Mouse (Mus musculus): Measurements from ENCODE around the gene Poln. TPM values are rescaled to one million over a fixed set of nuclear protein-coding genes. Genes with fewer than 3 reads are reported as not detected.

The Poln gene
- polyA plus RNA-seq, 1 experiment, result 1.5 TPM

DNA sequence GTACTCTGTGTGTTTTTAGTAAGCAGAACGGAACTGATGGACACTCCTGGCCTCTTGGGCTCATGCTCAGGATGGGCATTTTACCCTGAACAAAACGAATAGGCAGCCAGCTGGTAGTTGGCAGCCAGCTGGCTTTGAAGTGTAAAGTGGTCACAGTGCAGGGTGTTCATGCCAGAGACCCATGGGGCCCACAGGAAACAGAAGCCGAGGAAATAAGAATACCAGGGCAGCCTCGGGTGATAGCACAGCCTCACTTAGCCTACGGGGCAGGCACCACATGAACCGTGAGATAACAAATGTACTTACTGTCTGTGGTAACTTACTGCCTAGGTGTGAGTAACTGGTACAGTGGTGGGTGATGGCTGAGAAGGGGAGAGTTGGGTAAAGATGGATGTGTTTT lies 138.2 kb downstream of the Poln start:
- TF ChIP-seq POLR2A (IDR thresholded peaks at IDR 0.05; ENCODE audit: borderline replicate concordance, low read depth, low read length), result no peak
- no peak for TF ChIP-seq CTCF (IDR thresholded peaks at IDR 0.05; ENCODE audit: low read depth, low read length)
- 0 out of 2 replicates have a peak, but pooled peaks cover 4% of the 10 kb centered on the region for H3K4me1 ChIP-seq (ENCODE audit: control insufficient read depth, insufficient read depth, low read length)

DNA sequence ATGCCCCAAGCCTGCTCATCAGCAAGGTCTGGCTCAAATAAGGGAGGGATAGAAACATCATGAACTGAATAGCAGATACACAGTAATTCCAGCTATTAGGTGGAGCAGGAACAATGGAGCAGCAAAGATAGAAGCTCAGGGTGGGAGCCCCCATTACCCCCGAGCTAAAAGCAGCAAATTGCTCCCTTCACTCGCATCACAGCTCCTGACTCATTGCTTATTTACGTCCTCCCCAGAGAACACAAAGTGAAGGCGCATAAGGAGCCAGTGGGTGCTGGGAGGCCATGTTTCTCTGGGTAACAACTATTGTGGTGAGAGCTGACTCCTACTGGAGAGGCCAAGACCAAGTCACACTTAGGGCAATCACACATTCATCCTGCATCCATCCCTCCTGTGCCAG lies 139.1 kb downstream of the Poln start:
- no peak for TF ChIP-seq POLR2A (IDR thresholded peaks at IDR 0.05; ENCODE audit: borderline replicate concordance, low read depth, low read length)
- H3K4me3 ChIP-seq (ENCODE audit: insufficient read depth, low read length), result no peak overlapping the region
- H3K4me1 ChIP-seq (ENCODE audit: control insufficient read depth, insufficient read depth, low read length), result 0 out of 2 replicates have a peak, but pooled peaks cover 4% of the 10 kb centered on the region

More for the DNA sequence above, 138.2 kb downstream of the Poln start:
- Histone ChIP-seq H3K4me3 (ENCODE audit: insufficient read depth, low read length) (no peak overlapping the region), H3K27ac (ENCODE audit: insufficient read depth, low read depth, low read length) (no peak overlapping the region)

DNA sequence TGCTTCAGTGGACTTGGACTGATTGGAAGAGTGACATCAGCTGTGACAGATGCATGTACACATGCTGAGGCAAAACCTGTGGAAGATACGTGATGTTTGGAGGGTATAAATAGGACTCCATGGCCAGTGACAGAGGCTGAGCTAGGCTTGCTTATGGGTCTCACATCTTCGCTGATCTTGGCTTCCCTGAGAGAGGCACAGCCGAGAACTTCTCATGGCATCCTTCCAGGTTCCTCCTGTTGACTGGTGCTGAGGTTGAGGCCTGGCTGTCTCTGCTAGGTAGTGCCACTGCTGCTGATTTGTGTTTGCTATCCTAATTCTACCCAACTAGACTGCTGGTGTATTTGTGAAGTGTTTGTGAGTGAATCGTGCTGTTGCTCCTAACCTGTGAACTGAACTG lies 150.3 kb downstream of the Poln start:
- TF ChIP-seq POLR2A (IDR thresholded peaks at IDR 0.05; ENCODE audit: borderline replicate concordance, low read depth, low read length) (no peak), CTCF (IDR thresholded peaks at IDR 0.05; ENCODE audit: low read depth, low read length) (no peak)
- Histone ChIP-seq H3K4me3 (ENCODE audit: insufficient read depth, low read length) (no peak overlapping the region), H3K4me1 (ENCODE audit: control insufficient read depth, insufficient read depth, low read length) (no peaks in the 10 kb centered on the region), H3K27ac (ENCODE audit: insufficient read depth, low read depth, low read length) (no peak overlapping the region)

More for the DNA sequence above, 139.1 kb downstream of the Poln start:
- H3K27ac ChIP-seq (ENCODE audit: insufficient read depth, low read depth, low read length), result no peak overlapping the region

DNA sequence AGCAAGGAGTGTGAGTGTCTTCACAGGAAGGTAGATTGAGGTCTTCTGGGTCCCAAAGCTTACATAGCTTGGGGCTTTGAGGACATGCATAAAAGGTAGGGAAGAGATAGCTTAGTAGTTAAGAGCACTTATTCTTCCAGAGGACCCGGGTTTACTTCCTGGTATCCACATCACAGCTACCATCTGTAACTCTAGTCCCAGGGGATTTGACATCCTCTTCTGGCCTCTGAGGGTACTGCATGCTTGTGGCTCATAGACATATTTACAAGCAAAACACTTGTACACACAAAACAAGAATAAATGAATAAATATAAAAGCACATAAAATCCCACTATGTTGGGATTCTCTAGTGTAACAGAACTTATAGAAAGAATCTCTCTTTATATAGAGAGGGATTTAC lies 154.6 kb downstream of the Poln start:
- no peak overlapping the region for H3K4me3 ChIP-seq (ENCODE audit: insufficient read depth, low read length)
- TF ChIP-seq CTCF (IDR thresholded peaks at IDR 0.05; ENCODE audit: low read depth, low read length), result no peak
- no peak for TF ChIP-seq POLR2A (IDR thresholded peaks at IDR 0.05; ENCODE audit: borderline replicate concordance, low read depth, low read length)
- no peak overlapping the region for H3K27ac ChIP-seq (ENCODE audit: insufficient read depth, low read depth, low read length)
- no peaks in the 10 kb centered on the region for H3K4me1 ChIP-seq (ENCODE audit: control insufficient read depth, insufficient read depth, low read length)

DNA sequence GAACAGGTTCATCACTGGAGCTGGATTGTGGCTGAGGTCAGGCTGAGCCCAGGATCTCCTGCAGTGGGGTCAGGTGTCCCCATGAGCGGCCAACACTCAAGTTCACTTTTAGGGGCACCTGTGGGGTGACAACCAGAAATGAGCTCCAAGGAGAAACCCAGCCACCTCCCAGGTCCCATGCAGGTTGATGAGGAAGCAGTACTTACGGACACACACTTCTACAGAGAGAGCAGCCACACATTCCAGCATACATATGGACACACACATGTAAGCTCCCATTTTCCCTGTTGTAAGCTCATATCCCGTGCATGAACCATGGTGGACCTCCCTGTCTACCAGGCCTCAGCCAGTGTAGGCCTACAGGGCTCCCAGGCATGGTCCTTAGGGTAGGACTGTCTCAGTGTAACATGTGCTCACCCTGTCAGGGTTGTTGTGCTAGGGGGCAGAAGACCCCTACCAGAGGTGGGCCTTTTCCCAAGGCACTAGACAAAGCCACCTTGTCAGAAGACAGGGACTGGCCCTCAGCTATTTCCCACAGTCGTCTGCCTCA lies 161.8 kb downstream of the Poln start:
- Histone ChIP-seq H3K4me1 (ENCODE audit: control insufficient read depth, insufficient read depth, low read length) (no peaks in the 10 kb centered on the region), H3K4me3 (ENCODE audit: insufficient read depth, low read length) (no peak overlapping the region), H3K27ac (ENCODE audit: insufficient read depth, low read depth, low read length) (no peak overlapping the region)
- TF ChIP-seq CTCF (IDR thresholded peaks at IDR 0.05; ENCODE audit: low read depth, low read length), result no peak
- no peak for TF ChIP-seq POLR2A (IDR thresholded peaks at IDR 0.05; ENCODE audit: borderline replicate concordance, low read depth, low read length)

DNA sequence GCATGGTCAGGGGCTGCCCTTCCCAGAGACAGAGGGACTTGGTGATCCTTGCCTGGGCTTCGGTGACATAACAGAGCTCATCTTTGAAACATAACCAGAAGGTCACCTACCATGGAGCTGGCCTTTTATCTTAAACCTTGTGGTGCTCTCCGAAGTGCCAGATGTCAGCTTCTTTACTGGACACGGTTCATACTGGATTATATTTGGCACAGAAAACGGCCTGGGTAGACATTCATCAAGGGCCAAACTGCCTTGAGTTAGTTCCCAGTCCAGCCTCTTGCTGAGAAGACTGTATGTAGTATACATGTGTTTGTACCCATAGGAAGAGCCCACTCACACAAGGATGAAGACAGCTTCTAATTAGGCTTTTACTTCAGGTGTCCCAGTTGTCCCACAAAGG lies 162.4 kb downstream of the Poln start:
- TF ChIP-seq CTCF (IDR thresholded peaks at IDR 0.05; ENCODE audit: low read depth, low read length) (no peak), POLR2A (IDR thresholded peaks at IDR 0.05; ENCODE audit: borderline replicate concordance, low read depth, low read length) (no peak)
- Histone ChIP-seq H3K4me1 (ENCODE audit: control insufficient read depth, insufficient read depth, low read length) (no peaks in the 10 kb centered on the region), H3K27ac (ENCODE audit: insufficient read depth, low read depth, low read length) (no peak overlapping the region), H3K4me3 (ENCODE audit: insufficient read depth, low read length) (no peak overlapping the region)

DNA sequence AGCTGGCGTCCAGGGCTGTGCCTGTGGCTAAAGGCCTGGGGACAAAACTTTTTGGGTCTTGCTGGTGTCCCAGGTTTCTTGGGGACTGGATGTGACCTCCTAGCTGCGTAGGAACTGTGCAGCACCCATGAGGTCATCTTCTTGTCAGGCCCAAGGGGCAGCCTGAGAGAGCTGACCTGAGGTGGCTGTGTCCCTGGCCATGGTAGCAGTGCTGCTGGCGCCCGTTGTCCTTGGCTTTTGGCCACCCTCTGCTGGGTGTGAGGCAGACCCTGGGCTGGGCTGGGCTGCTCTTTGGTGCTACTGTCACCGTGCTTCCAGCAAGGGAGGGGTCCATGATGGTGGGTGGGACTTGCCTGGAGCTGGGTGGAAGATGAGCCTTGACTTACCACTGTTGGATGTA lies 164.6 kb downstream of the Poln start:
- no peak overlapping the region for H3K27ac ChIP-seq (ENCODE audit: insufficient read depth, low read depth, low read length)
- H3K4me3 ChIP-seq (ENCODE audit: insufficient read depth, low read length), result no peak overlapping the region
- TF ChIP-seq POLR2A (IDR thresholded peaks at IDR 0.05; ENCODE audit: borderline replicate concordance, low read depth, low read length), result no peak
- no peak for TF ChIP-seq CTCF (IDR thresholded peaks at IDR 0.05; ENCODE audit: low read depth, low read length)
- H3K4me1 ChIP-seq (ENCODE audit: control insufficient read depth, insufficient read depth, low read length), result no peaks in the 10 kb centered on the region

DNA sequence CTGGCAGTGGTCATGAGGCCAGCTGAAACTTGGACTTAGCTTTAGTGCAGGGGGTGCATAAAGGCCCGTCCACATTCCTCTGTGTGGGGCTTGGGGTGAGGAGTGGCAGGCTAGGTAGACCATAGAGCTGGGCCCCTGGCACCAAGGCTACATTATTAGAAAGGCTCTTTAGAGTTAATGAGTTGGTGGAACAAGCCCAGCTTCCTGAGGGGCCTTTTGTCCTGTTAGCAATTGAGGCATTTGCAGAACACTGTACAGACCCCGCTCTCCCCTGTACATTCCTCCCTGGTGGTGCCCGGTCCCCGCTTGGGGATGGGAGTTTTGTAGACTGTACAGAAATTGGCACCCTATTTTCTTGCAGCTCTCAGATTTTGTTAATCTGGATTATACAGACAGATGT lies 166.6 kb downstream of the Poln start:
- Histone ChIP-seq H3K4me3 (ENCODE audit: insufficient read depth, low read length) (no peak overlapping the region), H3K27ac (ENCODE audit: insufficient read depth, low read depth, low read length) (no peak overlapping the region), H3K4me1 (ENCODE audit: control insufficient read depth, insufficient read depth, low read length) (peaks cover 1% of the 10 kb centered on the region; the same call in 1 of the 2 replicates)
- no peak for TF ChIP-seq POLR2A (IDR thresholded peaks at IDR 0.05; ENCODE audit: borderline replicate concordance, low read depth, low read length)
- TF ChIP-seq CTCF (IDR thresholded peaks at IDR 0.05; ENCODE audit: low read depth, low read length), result no peak

DNA sequence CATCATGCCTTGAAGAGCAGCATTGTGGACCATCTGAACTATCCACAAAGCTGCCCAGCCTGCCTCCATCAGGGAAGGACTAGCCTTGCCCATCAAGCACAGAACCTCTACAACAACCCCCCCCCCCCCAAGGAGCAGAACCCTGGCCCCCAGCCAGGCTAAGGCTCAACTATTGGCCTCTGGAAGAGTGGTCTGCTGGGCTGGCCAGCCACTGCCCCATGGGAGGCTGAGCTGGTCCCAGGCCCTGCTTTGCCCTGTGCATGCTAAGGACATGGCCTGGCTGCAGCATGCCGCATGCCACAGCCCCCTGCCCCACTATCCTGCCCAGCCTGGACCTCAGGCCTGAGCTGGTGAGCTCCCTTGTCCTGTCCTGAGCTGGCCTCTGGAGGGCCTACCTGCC lies 167.8 kb downstream of the Poln start:
- Histone ChIP-seq H3K27ac (ENCODE audit: insufficient read depth, low read depth, low read length) (no peak overlapping the region), H3K4me3 (ENCODE audit: insufficient read depth, low read length) (no peak overlapping the region), H3K4me1 (ENCODE audit: control insufficient read depth, insufficient read depth, low read length) (peaks cover 2% of the 10 kb centered on the region; the same call in 1 of the 2 replicates)
- TF ChIP-seq CTCF (IDR thresholded peaks at IDR 0.05; ENCODE audit: low read depth, low read length) (no peak), POLR2A (IDR thresholded peaks at IDR 0.05; ENCODE audit: borderline replicate concordance, low read depth, low read length) (no peak)

DNA sequence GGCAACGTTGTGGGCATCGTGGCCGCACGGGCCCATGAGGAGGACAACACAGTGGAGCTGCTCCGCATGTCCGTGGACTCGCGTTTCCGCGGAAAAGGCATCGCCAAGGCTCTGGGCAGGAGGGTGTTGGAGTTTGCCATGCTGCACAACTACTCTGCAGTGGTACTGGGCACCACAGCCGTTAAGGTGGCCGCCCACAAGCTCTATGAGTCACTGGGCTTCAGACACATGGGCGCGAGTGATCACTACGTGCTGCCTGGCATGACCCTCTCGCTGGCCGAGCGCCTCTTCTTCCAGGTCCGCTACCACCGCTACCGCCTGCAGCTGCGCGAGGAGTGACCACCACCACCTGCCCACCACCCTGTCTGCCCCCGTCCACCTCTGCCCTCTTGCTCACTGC lies 168.4 kb downstream of the Poln start:
- H3K4me1 ChIP-seq (ENCODE audit: control insufficient read depth, insufficient read depth, low read length), result peaks cover 2% of the 10 kb centered on the region; the same call in 1 of the 2 replicates
- H3K27ac ChIP-seq (ENCODE audit: insufficient read depth, low read depth, low read length), result no peak overlapping the region
- no peak overlapping the region for H3K4me3 ChIP-seq (ENCODE audit: insufficient read depth, low read length)
- TF ChIP-seq POLR2A (IDR thresholded peaks at IDR 0.05; ENCODE audit: borderline replicate concordance, low read depth, low read length), result no peak

All from bone marrow macrophage, adult 2 months (primary cell).